Mouse (Mus musculus): Measurements from ENCODE around the gene Srrm4. TPM values are rescaled to one million over a fixed set of nuclear protein-coding genes. Genes with fewer than 3 reads are reported as not detected.
"Not testable (repeated sequence)": the region's sequence is repeated elsewhere in the genome, so short reads cannot be mapped to it uniquely, and the experiment has no call there.

The Srrm4 gene
- polyA plus RNA-seq, 1 experiment, result not detected

DNA sequence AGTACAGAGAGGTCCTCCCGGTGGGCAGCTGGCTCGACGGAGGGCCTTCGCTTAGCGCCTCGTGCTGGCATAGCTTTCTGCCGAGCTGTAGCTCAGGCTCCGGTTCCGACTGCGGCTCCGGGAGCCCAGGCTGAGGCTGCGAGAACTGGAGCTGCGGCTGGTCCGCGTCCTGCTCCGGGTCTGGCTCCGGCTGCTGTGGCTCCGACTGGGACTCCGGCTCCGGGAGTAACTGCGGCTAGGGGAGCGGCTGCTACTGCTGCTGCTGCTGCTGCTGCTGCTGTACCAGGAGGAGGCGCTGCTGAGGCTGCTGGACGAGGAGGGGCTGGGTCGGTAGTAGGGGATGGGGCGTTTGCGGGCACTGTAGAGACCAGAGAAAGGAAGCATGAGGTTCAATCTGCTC is 147.1 kb downstream of the Srrm4 start:
- H3K9me3 ChIP-seq (ENCODE audit: control insufficient read depth, low read length), result no peaks in the 10 kb centered on the region
- TF ChIP-seq GATA1 (IDR thresholded peaks at IDR 0.05; ENCODE audit: low read length) (no peak), TAL1 (IDR thresholded peaks at IDR 0.05; ENCODE audit: low read length) (no peak)

DNA sequence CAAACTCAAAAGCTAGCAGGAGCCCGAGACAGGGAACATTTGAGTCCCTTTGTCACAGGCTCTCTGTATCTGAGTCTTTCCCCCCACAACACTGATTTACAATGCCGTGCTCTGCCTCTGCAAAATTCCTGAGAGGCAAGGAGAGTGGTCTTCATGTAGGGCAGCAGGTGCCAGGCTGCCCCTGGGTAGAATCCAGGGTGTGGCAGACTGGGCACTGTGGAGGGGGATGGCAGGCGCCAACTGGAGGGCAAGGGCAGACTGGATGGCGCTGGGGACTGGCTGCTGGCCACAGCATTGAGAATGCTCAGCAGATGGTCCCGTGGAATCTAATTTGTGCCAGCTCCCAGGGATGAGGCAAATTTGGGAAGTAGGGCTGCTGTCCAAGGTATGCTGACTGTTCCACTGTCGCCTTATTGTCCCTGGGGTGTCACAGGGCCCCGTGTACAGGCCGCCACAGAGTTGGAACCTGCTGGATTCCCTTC is 148.1 kb downstream of the Srrm4 start:
- no peaks in the 10 kb centered on the region for H3K9me3 ChIP-seq (ENCODE audit: control insufficient read depth, low read length)
- H3K36me3 ChIP-seq (ENCODE audit: control insufficient read depth), result no peaks in the 10 kb centered on the region
- no peak overlapping the region for H3K4me3 ChIP-seq (replicated peaks)
- H3K27me3 ChIP-seq (ENCODE audit: control insufficient read depth), result no peaks in the 10 kb centered on the region; the same call in 1 of the 2 replicates
- TF ChIP-seq GATA1 (IDR thresholded peaks at IDR 0.05; ENCODE audit: low read length) (no peak), TAL1 (IDR thresholded peaks at IDR 0.05; ENCODE audit: low read length) (no peak)
- no peaks in the 10 kb centered on the region for H3K4me1 ChIP-seq (ENCODE audit: control insufficient read depth)

More for the DNA sequence above, 147.1 kb downstream of the Srrm4 start:
- no peaks in the 10 kb centered on the region for H3K36me3 ChIP-seq (ENCODE audit: control insufficient read depth)
- no peaks in the 10 kb centered on the region for H3K4me1 ChIP-seq (ENCODE audit: control insufficient read depth)
- peaks cover 2% of the 10 kb centered on the region; the same call in 1 of the 2 replicates for H3K27me3 ChIP-seq (ENCODE audit: control insufficient read depth)
- no peak overlapping the region for H3K4me3 ChIP-seq (replicated peaks)

DNA sequence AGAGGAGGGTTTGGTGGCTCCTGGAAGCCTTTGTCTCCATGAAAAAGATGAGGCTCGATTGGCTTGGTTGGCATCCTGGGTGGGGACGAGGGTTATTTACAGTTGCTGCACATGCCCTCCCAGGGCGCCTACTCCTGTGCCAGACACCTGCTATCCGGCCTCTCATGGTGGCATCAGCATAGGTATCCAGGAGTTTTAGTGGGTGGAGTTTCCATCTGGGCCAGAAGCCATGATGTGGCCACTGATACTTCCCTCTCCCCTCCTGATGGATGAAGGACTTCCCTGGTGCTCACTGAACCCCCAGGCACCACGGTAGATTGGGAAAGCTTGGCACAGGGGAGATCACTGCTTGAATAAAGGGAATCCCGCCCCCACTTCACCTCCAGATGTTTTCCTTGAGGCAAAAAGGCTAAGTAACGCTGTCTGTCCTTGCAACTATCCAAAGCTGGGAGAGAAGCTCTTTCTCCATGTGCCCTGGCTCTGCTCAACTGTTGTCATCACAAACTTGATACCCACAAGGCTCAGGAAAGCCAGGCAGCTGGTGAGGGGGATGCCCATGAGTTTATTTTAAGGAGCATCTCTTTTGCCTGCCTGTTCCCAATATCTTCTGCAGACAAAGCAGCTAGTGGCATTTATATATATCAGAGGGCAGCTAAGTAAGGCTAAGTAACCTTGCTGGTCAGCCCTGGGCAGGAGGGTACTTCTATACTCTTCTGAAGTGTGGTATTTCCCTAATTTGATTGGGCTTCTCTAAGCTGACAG is 148.7 kb downstream of the Srrm4 start:
- Histone ChIP-seq H3K27me3 (ENCODE audit: control insufficient read depth) (no peaks in the 10 kb centered on the region; the same call in 1 of the 2 replicates), H3K36me3 (ENCODE audit: control insufficient read depth) (no peaks in the 10 kb centered on the region), H3K9me3 (ENCODE audit: control insufficient read depth, low read length) (no peaks in the 10 kb centered on the region), H3K4me3 (replicated peaks) (no peak overlapping the region), H3K4me1 (ENCODE audit: control insufficient read depth) (no peaks in the 10 kb centered on the region)
- TF ChIP-seq TAL1 (IDR thresholded peaks at IDR 0.05; ENCODE audit: low read length) (no peak), GATA1 (IDR thresholded peaks at IDR 0.05; ENCODE audit: low read length) (no peak)

DNA sequence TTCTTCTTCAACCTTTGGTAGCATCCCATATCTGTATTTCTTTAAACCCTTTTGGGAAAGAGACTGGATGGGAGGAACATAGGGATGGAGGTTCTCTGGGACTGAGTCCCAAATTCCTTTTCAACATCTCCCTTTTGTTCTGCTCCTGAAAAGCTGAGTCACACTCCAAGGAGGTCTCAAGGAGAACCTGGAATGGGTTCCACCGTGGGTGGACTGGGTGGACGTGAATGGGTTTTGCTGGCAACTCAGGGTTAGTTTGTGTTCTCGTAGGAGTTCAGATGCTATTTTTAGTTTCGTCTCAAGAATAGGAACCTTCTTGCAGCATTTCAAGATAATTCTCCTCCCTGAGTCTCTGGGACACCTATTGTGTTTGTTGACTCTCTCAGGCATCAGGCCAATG is 151.4 kb downstream of the Srrm4 start:
- H3K4me1 ChIP-seq (ENCODE audit: control insufficient read depth), result no peaks in the 10 kb centered on the region
- H3K9me3 ChIP-seq (ENCODE audit: control insufficient read depth, low read length), result no peaks in the 10 kb centered on the region
- H3K4me3 ChIP-seq (replicated peaks), result no peak overlapping the region
- TF ChIP-seq GATA1 (IDR thresholded peaks at IDR 0.05; ENCODE audit: low read length) (no peak), TAL1 (IDR thresholded peaks at IDR 0.05; ENCODE audit: low read length) (no peak)
- H3K36me3 ChIP-seq (ENCODE audit: control insufficient read depth), result no peaks in the 10 kb centered on the region
- no peaks in the 10 kb centered on the region for H3K27me3 ChIP-seq (ENCODE audit: control insufficient read depth)

DNA sequence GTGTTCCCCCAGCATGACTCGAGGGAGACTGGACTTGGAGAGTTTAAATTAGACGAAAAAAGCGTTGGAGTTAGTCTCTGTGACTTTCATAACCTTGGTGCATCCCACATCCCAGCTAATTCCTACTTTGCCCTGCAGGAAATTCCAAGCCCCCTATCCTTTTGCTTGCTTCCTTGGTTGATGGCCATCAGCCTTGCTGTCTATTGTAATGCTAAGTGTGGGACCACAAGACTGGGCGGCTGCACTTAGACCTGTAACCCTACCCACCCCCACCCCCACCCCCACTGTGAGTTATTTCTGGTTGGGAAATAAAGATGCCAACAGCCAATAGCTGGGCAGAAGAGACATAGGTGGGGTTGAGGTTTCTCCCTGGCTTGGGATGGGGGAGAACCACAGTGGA is 153.3 kb downstream of the Srrm4 start:
- no peaks in the 10 kb centered on the region for H3K9me3 ChIP-seq (ENCODE audit: control insufficient read depth, low read length)
- no peaks in the 10 kb centered on the region for H3K27me3 ChIP-seq (ENCODE audit: control insufficient read depth)
- no peaks in the 10 kb centered on the region for H3K4me1 ChIP-seq (ENCODE audit: control insufficient read depth)
- no peak for TF ChIP-seq TAL1 (IDR thresholded peaks at IDR 0.05; ENCODE audit: low read length)
- TF ChIP-seq GATA1 (IDR thresholded peaks at IDR 0.05; ENCODE audit: low read length), result no peak
- H3K4me3 ChIP-seq (replicated peaks), result no peak overlapping the region
- no peaks in the 10 kb centered on the region for H3K36me3 ChIP-seq (ENCODE audit: control insufficient read depth)

DNA sequence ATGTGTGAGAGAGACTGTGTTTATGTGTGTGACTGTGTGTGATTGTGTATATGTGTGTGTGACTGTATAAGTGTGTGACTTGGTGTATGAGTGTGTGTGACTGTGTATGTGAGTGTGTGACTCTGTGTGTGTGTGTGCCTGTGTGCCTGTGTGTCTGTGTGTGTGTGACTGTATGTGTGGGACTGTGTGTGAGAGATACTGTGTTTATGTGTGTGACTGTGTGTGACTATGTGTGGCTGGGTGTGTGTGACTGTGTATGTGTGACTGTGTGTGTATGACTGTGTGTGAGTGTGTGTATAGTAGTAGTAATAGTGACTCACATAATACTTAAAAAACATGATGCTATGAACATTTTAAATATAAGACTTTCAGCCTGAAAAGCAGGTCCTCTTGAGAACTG is 155.5 kb downstream of the Srrm4 start:
- TF ChIP-seq TAL1 (IDR thresholded peaks at IDR 0.05; ENCODE audit: low read length) (no peak), GATA1 (IDR thresholded peaks at IDR 0.05; ENCODE audit: low read length) (no peak)
- H3K9me3 ChIP-seq (ENCODE audit: control insufficient read depth, low read length), result peaks cover 4% of the 10 kb centered on the region; the same call in 1 of the 2 replicates
- no peaks in the 10 kb centered on the region for H3K4me1 ChIP-seq (ENCODE audit: control insufficient read depth)
- H3K27me3 ChIP-seq (ENCODE audit: control insufficient read depth), result no peaks in the 10 kb centered on the region
- H3K36me3 ChIP-seq (ENCODE audit: control insufficient read depth), result no peaks in the 10 kb centered on the region
- no peak overlapping the region for H3K4me3 ChIP-seq (replicated peaks)

DNA sequence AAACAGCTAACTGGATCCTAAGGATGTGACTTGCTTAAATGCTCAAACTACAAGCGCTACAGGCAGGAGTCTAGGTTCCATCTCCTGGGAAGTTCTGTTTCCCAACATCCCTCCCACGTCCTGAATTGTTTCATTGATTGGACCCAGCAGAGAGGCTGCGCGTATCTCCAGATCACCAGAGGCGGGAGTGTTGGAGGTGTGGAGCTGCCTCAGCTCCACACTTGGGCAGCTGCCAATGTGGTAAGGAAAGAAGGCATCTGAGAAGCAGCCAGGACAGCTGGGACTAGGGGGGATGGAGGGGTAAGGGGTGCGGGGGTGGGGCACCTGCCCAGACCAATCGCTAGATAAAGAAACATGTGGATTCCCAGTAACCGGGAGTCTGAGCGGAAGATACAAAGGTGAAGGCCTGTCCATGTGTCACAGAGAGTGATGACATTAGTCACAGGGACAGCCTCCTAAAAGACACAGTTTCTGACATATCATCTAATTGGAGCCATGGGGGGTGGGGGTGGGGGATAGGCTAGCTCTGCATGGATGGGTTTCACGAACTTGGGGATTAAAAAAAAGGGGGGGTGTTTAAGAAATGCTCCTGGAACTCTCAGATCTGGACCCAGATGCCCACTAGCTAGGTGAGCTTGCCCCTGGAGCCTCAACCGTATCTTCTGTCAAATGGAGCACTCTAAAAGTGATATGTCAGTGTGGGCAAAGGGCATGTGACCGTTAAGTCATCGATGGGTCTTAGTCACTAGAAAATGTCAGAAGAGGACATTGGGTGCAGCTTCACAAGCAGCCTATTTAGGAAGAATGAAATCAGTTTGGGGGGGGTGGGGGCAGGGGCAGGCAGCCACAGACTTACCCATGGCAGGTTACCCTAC is 156.4 kb downstream of the Srrm4 start:
- no peaks in the 10 kb centered on the region for H3K27me3 ChIP-seq (ENCODE audit: control insufficient read depth)
- no peak for TF ChIP-seq TAL1 (IDR thresholded peaks at IDR 0.05; ENCODE audit: low read length)
- TF ChIP-seq GATA1 (IDR thresholded peaks at IDR 0.05; ENCODE audit: low read length), result no peak
- no peaks in the 10 kb centered on the region for H3K4me1 ChIP-seq (ENCODE audit: control insufficient read depth)
- peaks cover 10% of the 10 kb centered on the region for H3K9me3 ChIP-seq (ENCODE audit: control insufficient read depth, low read length)
- H3K36me3 ChIP-seq (ENCODE audit: control insufficient read depth), result no peaks in the 10 kb centered on the region
- no peak overlapping the region for H3K4me3 ChIP-seq (replicated peaks)

DNA sequence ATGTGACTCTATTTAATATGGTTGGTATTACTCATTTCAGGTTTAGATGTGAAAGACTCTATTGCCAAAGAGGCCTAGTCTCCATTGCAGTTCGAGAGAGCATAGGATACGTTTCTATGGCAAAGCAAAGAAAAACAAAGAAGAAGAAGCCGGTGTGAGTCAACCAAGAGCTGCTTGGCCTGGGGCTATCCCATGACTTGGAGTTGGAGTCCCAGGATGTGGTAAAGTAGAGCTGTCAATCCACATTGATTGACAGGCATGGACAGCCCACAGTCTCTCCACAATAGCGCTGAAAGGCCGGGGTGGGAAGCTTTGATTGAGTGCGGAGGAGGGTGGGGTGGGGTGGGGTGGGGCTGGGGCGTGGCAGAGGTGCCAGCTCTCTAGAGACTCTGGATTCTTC is 158.7 kb downstream of the Srrm4 start:
- H3K9me3 ChIP-seq (ENCODE audit: control insufficient read depth, low read length), result peaks cover 31% of the 10 kb centered on the region
- H3K27me3 ChIP-seq (ENCODE audit: control insufficient read depth), result no peaks in the 10 kb centered on the region
- no peak overlapping the region for H3K4me3 ChIP-seq (replicated peaks)
- no peaks in the 10 kb centered on the region for H3K4me1 ChIP-seq (ENCODE audit: control insufficient read depth)
- TF ChIP-seq TAL1 (IDR thresholded peaks at IDR 0.05; ENCODE audit: low read length) (no peak), GATA1 (IDR thresholded peaks at IDR 0.05; ENCODE audit: low read length) (no peak)
- H3K36me3 ChIP-seq (ENCODE audit: control insufficient read depth), result no peaks in the 10 kb centered on the region

DNA sequence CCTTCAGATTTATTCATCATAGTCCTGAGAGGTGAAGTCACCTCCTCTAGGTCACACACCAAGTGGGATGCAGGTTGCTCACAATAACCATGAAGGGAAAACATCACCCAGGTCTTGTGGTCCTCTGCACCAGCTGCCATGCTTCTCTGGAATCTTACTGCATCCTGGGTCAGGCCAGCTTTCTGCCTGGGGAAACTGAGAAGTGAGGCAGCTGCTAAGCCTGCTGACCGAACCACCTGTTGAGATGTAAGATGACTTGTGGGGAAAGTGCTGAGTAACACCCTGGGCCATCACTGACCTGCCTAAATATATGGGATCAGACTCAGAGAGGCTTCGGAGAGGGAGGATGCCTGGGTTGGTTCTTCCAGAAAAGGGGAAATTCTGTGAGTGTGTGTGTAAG is 164.9 kb downstream of the Srrm4 start:
- Histone ChIP-seq H3K27me3 (ENCODE audit: control insufficient read depth) (no peaks in the 10 kb centered on the region; the same call in 1 of the 2 replicates), H3K4me1 (ENCODE audit: control insufficient read depth) (no peaks in the 10 kb centered on the region), H3K9me3 (ENCODE audit: control insufficient read depth, low read length) (peaks cover 29% of the 10 kb centered on the region), H3K4me3 (replicated peaks) (no peak overlapping the region), H3K36me3 (ENCODE audit: control insufficient read depth) (no peaks in the 10 kb centered on the region)
- no peak for TF ChIP-seq GATA1 (IDR thresholded peaks at IDR 0.05; ENCODE audit: low read length)

DNA sequence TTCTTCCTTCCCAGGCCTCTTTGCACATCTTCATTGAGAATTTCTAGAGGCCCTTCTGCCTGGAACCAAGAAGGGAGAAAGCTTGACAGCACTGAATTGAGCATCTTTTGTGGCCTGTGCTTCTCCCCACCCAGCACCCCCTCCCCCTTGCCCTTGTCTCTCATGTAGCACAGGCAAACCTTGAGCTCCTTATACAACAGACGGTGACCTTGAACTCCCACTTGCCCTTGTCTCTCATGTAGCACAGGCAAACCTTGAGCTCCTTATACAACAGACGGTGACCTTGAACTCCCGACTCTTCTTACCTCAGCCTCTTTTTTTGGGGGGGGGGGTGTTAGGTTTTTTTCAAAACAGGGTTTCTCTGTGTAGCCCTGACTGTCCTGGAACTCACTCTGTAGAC is 165.9 kb downstream of the Srrm4 start:
- H3K9me3 ChIP-seq (ENCODE audit: control insufficient read depth, low read length), result peaks cover 26% of the 10 kb centered on the region
- H3K4me3 ChIP-seq (replicated peaks), result not testable (repeated sequence)

More for the DNA sequence above, 165.9 kb downstream of the Srrm4 start:
- not testable (repeated sequence) for H3K36me3 ChIP-seq (ENCODE audit: control insufficient read depth); H3K27me3 ChIP-seq (ENCODE audit: control insufficient read depth); H3K4me1 ChIP-seq (ENCODE audit: control insufficient read depth)
